Mouse (Mus musculus) left cerebral cortex, adult 9 months (tissue): ENCODE results near the gene Atf6.

Experiments
- DNase-seq, 2 experiments: peaks; one replicate each; pipeline ENCODE4 v3.0.0; 2022; ENCODE audit warnings: low spot score in 2 of 2

Gene Atf6

DNA sequence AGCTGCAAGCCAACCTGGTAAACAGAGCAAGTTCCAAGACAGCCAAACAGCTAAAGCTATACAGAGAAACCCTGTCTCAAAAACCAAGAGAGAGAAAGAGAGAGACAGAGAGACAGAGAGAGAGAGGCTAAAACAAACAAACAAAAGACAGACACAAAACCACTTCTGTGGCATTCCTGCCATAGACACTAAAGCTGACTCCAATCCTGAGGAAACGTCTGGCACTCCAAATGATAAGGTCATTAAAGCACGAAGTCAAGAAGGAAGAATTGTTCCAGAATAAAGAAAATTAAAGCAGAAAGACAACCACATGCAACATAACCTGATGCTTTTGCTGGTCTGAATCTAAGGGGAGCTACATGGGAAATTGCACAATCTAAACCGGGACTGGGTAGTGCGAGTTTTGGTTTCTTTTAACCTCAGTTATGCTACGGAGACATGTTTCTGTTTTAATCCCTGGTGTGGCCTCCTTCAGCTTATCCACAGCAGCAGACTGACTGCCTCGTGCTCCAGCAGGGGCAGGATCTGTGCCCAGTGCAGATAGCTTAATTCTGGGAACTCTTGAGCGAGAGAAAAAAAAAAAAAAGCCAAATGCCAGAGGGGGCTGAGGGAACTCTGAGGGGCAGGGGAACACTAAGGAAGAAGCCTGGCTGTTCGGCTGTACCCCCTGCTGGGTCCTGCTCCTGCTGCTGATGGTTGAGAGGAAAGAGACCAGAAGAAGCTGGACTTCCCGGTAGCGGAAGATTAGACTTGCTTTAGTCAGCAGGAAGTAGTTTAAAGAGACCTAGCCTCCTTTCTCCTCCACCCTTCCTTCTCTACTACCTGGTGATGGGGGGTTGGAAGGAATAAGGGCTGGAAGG, 21.9 kb downstream of the Atf6 start:
- no peak for DNase-seq

DNA sequence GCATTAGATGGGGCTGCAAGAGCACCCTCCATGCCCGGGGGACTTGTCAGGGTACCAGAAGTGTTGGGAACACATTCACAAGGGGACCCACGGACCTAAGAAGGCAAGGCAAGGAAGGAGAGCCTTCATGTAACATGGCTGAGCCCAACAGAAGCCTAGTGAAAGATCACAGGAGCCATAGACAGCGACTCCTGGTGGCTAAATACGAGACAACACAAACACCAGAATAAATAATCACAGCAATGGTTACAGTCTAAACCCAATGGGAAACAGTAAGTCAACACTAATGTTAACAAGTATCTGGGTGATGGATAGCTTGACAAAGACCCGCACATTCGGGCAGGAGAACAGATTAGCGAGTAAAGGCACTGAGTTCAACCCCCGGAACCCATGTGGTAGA, 23.2 kb downstream of the Atf6 start:
- DNase-seq, result no peak

DNA sequence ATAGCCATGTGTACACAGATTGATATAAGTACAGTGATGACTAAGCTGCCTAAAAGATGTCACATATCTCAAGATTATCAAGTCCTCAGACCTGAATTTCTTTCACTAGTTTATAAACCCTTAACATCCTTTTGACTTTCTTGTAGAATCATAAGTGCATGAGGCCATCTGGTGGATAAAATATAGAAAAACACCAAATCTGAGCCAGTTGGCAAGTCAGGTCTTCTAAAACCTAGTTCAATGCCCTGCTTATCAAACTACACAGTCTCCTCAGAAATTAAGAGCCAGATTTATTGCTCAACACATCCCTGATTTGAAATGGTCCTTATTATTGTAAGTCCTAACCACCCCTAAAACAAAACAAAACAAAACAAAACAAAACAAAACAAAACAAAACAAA, 27.9 kb downstream of the Atf6 start:
- no peak for DNase-seq

DNA sequence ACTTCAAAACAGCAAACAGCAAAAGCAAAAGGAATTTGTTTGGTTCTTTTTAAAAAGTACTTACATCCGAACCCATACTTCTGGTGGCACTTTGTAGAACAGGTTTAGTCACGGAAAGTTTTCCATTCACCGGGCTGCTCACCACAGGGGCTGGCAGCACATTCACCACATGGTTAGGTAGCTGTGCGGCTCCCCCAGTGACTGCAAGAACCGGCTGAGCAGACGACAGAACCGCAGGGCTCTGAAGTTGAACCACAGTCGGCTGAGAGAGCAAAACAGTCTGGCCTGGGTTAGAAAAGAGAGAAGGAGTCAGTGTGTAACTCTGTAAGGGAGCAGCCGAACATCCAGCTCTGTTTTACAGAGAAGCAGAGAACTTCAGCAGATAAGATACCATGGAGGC, 32.8 kb downstream of the Atf6 start:
- DNase-seq, result no peak

DNA sequence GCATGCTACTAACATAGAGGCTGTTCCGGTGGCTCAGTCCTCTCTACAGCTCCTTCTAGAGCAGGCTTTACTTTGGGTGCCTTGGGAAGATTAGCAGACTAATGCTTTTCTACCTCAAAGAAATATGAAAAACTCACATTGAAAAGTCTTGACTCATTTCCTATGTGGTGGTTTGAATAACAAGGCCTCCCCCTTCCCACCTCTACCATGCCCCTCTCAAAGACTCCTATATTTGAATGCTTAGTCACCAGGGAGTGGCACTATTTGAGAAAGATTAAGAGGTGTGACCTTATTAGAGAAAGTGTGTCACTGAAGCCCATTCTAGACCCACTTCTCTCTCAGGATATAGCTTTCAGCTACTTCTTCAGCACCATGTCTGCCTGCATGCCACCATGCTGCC, 37.8 kb downstream of the Atf6 start:
- DNase-seq, result no peak

DNA sequence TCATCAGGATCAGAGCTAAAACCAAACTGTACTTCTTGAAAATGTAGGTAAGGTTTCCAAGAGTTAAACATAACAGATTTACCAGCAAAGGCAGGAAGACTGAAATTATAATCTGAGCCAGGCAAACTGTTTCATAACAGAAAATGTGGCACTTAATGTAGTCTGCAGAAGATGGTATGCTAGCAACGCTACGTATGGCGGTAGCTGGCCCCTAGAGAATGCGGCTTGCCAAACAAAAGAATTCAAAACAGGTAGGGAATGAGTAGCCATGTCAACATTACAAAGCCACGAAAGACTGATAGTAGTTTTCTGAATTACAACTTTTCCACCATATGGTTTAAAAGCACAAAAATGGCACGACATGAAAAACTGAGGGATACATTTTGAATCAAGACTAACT, 38.2 kb downstream of the Atf6 start:
- no peak for DNase-seq

DNA sequence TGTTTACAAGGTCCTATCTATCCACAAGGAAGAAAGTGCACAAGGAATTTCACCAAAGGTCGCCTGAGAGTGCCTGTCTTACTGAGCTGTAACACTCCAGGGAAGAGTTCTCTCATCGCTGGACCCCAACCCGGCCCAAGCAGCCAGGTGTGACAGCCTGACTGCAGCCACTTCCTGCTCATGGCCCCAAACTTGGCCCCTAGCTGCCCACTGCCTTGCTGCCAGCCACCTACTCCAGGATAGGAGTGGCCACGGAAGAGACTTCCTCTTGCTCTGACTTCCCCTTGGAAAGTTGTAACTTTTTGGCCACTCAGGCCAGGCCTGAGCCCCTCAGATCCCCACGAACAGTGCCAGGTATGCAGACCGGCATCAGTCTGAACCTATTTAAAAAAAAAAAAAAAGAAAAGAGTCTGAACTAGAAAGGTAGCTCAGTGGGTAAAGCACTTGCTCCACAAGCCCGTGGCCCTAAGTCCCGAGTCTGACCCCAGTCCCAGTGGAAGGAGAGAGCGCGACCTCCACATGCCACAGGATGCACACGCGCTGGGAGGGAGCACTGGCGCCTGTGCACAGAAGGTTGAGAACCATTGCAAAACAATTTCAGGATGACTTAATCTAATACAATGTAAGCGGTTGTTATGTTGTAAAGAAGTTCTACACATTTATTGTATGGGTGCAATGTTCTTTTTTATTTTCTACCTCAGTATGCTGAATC, 47.3 kb downstream of the Atf6 start:
- DNase-seq, result no peak

DNA sequence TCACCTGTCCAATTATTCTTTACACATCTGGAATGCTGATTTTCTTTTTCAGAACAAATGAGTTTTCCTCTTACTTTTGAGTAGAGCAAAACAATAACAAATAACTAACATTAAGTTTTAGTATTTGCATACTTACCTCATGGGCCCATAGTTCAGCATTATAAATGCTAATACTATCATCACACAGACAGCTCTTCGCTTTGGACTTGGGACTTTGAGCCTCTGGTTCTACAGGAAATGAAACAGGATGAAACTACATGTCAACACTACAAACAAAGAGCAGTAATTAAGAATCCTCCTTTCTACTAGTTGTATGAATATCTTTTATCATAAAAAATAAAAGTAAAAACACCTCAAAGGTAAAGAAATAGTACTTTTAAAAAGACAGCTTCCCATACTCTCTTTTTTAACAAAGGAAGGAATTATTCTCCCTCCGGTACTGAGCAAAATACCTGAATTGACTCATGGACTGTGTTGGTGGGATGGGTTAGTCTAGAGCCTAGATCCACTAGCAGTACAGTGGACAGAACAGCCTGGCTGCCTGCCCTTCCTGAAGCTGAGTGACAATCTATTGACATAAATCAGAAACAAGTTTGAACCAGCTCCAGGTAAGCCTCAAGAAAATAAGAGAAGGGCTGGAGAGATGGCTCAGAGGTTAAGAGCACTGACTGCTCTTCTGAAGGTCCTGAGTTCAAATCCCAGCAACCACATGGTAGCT, 52.1 kb downstream of the Atf6 start:
- no peak for DNase-seq

DNA sequence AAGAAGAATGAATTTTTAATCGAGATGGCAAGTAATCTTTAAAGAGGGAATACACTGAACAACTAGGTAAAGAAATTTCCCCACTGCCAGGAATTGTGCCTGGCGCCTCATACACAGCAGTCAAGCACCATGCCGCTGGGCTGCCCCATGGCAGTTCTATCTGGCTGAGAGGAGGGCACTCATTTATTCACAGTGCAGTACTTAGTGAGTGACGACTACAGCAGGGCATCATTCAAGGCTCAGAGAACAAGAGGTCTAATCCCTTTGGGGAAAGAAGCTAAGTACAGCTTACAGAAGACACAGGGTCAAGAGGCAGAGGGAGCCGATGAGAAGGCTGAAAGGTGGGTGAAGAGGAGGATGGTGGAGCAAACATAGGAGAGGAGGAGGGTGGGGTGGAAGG, 54.7 kb downstream of the Atf6 start:
- no peak for DNase-seq

DNA sequence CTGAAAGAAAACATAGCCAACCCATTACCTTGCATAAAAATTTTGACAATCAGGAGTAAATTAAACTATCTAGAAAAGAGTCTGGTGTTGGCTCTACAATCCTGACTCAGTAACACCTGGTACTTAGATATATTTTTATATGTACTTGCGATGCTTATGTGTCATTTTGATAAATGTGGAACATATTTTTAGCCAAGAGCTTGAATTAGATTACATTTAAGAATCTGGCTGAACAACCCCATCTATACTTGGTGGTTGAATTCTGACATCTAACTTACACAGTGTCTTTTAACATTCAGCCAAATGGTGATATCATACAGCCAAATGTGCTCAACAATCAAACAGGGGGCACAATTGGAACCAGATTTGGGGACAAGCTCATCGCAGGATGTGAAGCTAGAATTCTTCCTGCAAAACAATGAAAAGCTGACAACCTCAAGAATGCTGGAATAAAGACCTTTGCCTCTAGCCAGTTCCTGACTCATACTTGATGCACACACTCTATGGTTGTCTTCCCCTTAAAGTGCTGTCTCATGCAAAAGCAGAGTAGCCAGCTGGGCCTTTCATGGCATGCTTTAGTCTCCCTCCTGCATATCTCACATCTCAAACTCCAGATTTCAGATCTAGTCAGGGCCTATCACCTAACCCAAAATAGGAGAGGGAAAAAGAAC, 59.8 kb downstream of the Atf6 start:
- DNase-seq, result peak; percentile 11 to 23

DNA sequence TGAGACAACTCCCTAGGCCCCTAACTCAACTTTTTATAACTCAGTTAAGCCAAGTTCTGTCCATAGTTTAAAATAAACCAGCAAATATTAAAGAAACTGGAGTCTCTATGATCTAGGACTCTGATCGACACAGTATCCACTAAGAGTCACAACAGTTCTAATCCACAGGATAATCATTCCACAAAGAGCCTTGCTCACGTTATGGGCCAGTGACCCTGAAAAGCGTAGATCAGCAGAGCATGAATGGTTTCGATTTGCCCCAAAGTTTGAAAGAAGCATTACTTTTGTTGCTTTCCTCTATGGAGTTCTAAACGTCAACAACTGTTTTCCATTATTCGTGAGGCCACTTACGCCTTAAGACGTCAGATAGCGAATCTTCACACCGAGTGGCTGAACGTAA, 62.9 kb downstream of the Atf6 start:
- no peak for DNase-seq

DNA sequence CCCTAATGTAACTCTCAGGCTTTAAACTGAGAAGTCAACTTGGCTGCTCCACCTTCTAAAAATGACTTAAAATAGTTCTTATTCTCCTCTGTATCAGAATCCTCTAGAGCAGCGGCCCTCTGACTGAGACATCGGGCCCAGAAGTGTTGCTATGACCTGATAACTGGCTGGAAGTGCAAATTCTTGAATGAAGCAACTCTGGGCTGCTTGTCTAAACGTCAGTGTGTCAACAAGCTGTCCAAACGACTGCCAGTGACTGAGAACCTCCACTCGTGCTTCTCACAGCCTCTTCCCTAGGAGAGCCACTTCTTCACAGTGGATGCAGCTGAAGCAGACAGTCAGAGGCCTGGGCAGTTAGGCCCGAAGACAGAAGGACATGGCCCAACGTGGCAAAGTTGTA, 64.9 kb downstream of the Atf6 start:
- no peak for DNase-seq

DNA sequence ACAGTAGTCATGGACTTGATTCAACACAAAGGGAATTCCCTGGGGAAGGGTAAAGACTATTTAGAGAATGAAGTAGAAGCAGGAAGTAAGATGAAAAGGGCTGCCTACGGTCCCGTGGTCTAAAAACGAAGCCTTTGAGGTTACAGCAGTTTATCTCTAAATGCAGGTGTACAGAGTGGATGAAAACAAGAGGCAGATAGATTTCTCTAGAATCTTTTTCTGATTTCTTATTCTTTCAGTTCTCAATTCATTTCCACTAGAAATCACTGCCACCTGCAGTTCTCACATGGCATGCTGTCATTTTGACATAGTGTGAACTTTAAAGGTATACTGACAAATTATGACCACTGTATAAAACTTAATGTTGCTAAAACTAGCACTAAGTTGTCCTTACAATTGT, 66.9 kb downstream of the Atf6 start:
- no peak for DNase-seq

DNA sequence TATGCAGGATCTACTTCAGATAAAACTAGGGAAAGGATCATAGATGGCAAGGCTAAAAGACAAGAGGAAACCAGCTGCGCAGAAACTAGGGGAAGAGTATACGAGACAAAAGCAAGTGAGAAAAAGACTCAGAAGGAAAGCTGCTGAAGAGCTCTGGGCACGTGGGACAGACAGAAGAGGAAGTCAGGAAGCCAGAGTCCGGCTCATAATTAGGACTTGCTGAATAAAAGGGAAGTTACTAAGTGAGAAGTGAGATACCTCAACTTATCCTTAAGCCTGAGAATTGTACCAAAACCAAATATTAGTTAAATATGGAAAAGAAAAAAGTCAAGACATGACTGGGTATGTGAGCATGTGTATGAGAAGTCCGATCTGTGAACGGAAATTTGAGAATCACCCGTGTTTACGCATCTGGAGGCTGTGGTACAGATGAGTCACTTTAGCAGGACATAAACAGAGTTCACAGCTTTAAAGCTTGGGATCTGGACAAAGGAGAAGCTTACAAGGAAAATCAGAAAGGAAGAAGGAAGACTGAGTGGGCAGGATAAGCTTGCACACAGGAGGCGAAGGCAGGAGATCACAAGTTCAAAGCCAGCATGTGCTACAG, 71.7 kb downstream of the Atf6 start:
- DNase-seq, result no peak

DNA sequence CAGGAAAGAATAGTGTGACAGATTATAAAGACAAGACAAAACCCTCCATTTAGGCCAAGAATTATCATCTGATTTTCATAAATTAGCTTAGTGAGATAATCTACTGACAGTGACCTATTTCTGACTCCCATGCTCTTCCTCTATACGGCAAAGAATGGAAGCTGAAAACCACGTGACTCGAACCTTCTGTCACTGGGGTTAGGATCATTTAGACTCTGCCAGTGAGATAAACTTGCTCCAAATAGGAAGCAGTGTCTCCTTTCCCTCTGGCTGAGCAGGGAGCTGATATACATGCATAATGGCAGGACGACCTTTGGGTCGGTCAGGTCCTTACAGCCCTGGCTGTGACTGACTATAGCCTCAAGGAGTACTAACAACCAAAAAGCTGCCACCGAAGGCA, 76.0 kb downstream of the Atf6 start:
- no peak for DNase-seq

DNA sequence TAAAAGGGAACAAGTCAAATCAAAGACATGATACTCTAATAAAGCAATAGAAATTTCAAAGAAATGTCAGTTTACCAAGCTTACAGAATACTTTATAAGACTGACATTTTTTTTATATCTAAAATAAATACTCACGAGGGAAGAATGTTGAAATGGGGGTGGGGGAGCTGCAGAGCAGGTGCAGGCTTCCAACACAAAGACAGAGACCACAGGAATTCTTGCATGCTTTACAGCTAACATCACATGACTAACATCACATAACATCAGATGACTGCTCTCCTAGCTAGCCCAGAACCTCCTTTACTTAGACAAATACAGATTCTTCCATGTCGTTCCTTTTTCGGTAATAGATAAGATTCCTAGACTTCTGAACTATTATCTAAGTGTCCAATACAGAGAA, 76.6 kb downstream of the Atf6 start:
- DNase-seq, result no peak

DNA sequence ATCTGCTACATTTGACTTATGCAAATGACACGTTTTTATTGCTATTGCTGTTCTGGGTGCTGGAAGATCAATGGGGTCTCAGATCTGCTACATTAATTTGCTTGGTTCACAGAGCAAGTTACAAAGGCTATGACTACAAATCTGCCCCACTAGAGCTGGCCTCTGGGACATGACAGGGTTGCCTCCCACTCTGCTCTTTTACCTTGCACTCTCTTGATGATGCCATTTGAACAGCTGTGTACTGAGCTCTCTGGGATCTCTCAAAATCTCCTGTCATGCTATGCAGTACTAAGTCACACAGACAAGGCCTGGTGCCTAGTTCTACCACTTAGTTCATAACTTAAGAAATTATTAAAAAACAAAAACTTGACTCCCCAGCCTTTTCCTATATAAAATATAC, 79.9 kb downstream of the Atf6 start:
- DNase-seq, result no peak

DNA sequence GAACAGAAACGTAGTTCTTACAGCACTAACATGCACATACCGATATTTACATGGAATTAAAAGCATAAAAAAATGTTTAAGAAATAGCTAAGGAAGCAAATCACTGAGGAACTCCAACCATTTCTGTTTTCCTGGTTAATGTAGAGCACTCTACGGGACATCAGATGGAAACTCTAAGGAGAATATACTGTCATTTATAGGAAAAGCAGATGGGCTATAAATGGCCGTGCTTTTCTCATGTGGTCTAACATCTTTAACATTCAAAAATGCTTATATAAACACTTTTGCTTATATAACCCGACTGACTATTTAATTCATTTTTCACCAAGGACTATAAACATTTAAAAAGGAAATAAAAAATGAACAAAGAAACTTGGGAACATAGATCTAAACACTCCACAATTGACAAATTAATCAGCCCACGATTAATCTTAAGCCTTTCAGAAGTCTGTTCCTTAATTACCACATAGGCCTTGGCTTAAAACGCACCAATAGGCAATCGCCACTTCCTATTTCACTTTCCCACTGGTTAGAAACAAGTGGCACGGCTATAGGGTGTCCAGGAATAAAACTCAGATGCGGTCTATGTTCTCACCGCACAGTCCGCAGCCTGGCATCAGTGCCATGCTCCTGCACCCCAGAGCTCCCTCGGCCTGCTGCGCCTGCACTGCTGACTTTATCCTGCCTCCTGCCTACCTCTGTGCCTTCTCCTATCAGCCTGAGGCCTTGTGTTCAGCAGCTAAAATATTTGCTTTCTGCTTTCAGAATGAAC, 80.8 kb downstream of the Atf6 start:
- DNase-seq, result no peak

DNA sequence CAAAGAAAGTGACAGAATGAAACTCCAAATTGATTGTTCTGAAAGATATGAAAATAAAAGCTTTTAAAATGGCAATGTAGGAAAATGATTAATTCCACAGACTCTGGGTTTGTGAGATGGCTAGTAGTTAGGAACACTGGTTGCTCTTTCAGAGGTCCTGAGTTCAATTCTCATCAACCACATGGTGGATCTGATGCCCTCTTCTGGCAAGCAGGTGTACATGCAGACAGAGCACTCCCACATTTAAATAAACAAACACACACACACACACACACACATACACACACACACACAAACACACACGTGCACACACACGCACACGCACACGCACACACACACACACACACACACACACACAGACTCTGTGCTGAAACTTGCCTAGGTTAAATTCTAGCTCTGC, 89.9 kb downstream of the Atf6 start:
- DNase-seq, result no peak

DNA sequence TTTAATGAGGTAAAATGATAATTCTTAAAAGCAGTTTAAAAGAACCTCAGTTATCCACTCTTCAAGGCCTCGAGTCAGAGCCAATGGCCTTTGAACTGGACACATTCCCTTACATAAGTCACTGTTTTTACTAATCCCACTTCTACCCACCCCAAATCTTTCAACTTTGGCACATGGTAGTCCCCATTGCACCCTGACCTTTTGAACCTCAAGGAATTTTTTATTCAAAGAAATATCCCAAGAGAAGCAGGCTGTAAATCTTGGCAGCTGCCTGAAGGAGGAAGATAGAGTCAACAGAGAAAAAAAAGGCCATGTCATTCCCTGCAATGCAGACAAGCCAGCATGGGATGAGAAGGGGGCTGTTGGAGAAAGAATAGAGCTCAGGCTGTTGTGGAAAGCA, 93.1 kb downstream of the Atf6 start:
- DNase-seq, result no peak

DNA sequence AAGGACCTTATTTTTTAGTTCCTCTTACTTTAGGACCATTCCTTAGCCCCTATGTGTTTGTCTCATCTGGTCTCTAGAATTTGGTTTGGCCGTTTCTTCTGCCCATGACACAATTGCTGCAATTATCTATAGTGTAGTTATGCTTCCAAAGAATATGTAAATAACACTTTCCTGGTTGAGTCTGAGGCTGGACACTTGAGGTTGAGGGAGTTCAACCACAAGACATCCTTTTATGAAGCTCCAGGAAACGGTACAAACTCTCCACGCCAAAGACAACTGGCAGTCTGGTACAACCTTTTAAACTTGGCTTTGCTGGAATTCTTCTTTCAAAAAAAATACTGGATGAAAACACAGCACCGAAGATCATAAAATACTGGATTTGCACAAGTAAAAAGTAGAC, 94.1 kb downstream of the Atf6 start:
- no peak for DNase-seq
